Mouse (Mus musculus): ENCODE measurements around the gene 4632433K11Rik.

DNA sequence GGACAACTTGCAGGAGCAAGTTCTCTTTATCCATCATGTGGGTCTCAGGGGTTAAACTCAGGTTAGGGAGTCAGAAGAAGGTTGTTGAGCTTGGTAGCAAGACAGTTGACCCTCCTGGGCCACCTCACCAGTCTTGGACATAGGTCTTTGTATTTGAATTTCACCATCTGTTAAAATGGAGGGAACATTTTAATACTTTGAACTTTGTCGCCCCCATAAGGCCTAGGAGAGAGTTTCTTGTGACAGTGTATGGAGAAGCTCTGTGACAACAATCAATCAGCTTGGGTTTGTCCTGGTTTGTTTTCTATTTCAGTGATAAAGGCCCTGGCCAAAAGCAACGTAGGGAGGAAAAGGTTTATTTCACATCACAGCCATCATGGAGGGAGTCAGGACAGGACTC, 13.4 kb downstream of the 4632433K11Rik start:
- no peak for TF ChIP-seq USF1 (IDR thresholded peaks at IDR 0.05; ENCODE audit: low read depth)
- no peak for TF ChIP-seq TCF12 (IDR thresholded peaks at IDR 0.05; ENCODE audit: insufficient read depth, poor library complexity, severe bottlenecking)
- TF ChIP-seq POLR2A (IDR thresholded peaks at IDR 0.05; ENCODE audit: insufficient read length, low read depth): no peak
- TF ChIP-seq SRF (IDR thresholded peaks at IDR 0.05; ENCODE audit: control insufficient read depth, insufficient read length, low read depth): no peak
- no peak for TF ChIP-seq TCF3 (IDR thresholded peaks at IDR 0.05; ENCODE audit: insufficient read length, low read depth)
- TF ChIP-seq POLR2AphosphoS2 (IDR thresholded peaks at IDR 0.05; ENCODE audit: insufficient read length, low read depth): no peak
- TF ChIP-seq MAX (IDR thresholded peaks at IDR 0.05; ENCODE audit: low read depth): no peak
- no peak for TF ChIP-seq MYOG (IDR thresholded peaks at IDR 0.05; ENCODE audit: control insufficient read depth in 1 of 3, insufficient read depth in 1 of 3, insufficient read length in 2 of 3, low read depth in 2 of 3)
- TF ChIP-seq CEBPB (IDR thresholded peaks at IDR 0.05; ENCODE audit: insufficient read depth, poor library complexity, severe bottlenecking): no peak
